Mouse (Mus musculus) E14TG2a.4 (cell line): ENCODE measurements around the gene Zranb3.

Experiments used
- CTCF ChIP-seq: conservative IDR thresholded peaks from 2 replicates; pipeline ENCODE4 v1.5.1; 2014; ENCODE audit warnings: low read length
- POU5F1 ChIP-seq: IDR thresholded peaks from 2 replicates; pipeline ENCODE4 v1.6.1; 2014; ENCODE audit warnings: low read length, borderline replicate concordance

DNA sequence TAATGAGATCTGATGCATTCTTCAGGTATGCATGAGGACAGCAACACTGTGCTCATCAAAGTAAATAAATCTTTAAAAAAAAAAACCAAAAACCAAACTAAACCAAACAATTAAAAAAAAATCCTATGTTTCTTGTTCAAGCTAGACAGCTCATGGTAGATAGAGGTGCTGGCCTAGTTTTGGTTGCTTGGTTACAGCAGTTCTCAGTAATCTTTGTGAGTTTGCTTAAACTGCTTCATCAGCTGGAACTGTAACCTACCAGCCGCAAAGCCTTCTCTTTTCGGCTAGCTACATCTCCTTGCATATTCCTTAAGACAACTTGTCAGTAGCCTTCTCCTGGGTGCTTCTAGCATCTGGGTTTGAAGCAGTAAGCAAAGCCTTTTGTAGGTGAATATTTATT is 93.1 kb downstream of the Zranb3 start:
- TF ChIP-seq CTCF (no peak), POU5F1 (no peak)
